Mouse (Mus musculus) lung, embryonic 16.5 days (tissue): ENCODE measurements around the gene Fer. TPM values are rescaled to one million over a fixed set of nuclear protein-coding genes. Genes with fewer than 3 reads are reported as not detected.

Experiments
- ATAC-seq: fragments of 200-750 bp; cut with Nextera tagmentation; 2 replicates; pipeline ENCODE4 v1.8.0; 2017; ENCODE audit warnings: low read depth, mild to moderate bottlenecking, moderate library complexity
- H3K27ac ChIP-seq: fragments of 300-500 bp; sonication (generic); 2 replicates; pipeline ENCODE4 v1.5.1; 2014; ENCODE audit warnings: mild to moderate bottlenecking, control low read depth, low read length
- H3K27me3 ChIP-seq: fragments of 300-500 bp; sonication (generic); 2 replicates; pipeline ENCODE4 v1.6.1; 2014; ENCODE audit warnings: low read depth, low read length, mixed read lengths; ENCODE audit not compliant: control insufficient read depth, insufficient read depth
- H3K36me3 ChIP-seq: fragments of 300-500 bp; sonication (generic); 2 replicates; pipeline ENCODE4 v1.6.1; 2014; ENCODE audit warnings: low read length; ENCODE audit not compliant: control insufficient read depth, insufficient read depth
- H3K4me1 ChIP-seq: fragments of 300-500 bp; sonication (generic); replicated peaks from 2 replicates; pipeline ENCODE4 v1.6.1; 2014; ENCODE audit warnings: low read length, mixed read lengths; ENCODE audit not compliant: control insufficient read depth, insufficient read depth
- H3K4me2 ChIP-seq: fragments of 300-500 bp; sonication (generic); 2 replicates; pipeline ENCODE4 v1.6.1; 2014; ENCODE audit warnings: low read depth, low read length, control low read depth
- H3K4me3 ChIP-seq: fragments of 300-500 bp; sonication (generic); 2 replicates; pipeline ENCODE4 v1.5.1; 2014; ENCODE audit warnings: mild to moderate bottlenecking, low read length, control low read depth
- H3K9ac ChIP-seq: fragments of 300-500 bp; sonication (generic); 2 replicates; pipeline ENCODE4 v1.6.1; 2014; ENCODE audit warnings: low read length, control low read depth
- H3K9me3 ChIP-seq: fragments of 300-500 bp; sonication (generic); 2 replicates; pipeline ENCODE4 v1.6.1; 2016; ENCODE audit warnings: low read length; ENCODE audit not compliant: control insufficient read depth
- WGBS: fragments of 180-500 bp; shearing (Covaris S2); extraction: QIAGEN DNeasy Blood & Tissue Kit; methylation state at CpG from one replicate; pipeline ENCODE4 v1.1.7; 2014; 5-methylcytosine and 5-hydroxymethylcytosine counted together
- polyA plus RNA-seq: library from polyadenylated mRNA; unstranded; fragments of >200 nt; fragmentation: Nextera tagmentation; extraction: Ambion mirVana; gene quantifications from 2 replicates; pipeline ENCODE4 v1.2.1, GENCODE M21; 2015

The Fer gene
- polyA plus RNA-seq, 1 experiment from 2014 or later, result 28.5 TPM

DNA sequence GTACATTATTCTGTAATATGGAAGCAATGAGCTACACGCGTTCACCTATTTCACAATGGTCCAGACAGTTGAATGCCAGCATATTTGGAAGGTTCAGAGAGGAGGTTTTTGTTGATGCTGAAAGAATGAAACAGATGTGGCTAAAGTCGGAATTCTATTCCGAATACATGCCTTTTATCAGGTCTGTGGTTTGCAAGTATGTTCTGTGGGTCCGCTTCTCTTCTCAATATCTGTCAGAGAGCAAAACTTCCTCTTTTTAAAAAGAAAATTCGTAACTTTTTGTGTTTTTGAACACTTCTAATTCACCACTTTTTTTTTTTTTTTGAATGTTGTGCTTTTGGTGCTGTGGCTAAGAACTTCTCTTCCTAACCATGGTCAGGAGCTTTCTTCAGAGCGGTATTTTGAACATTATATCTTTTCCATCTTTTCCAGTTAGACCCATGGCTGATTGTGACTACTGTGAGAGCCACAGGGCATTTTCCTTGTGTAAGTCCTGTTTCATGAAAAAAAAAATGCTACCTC is 5.8 kb upstream of the Fer start:
- Histone ChIP-seq H3K36me3 (no peaks in the 10 kb centered on the region), H3K9me3 (no peaks in the 10 kb centered on the region), H3K4me3 (no peak overlapping the region), H3K27me3 (no peaks in the 10 kb centered on the region), H3K4me2 (no peak overlapping the region), H3K9ac (no peak overlapping the region), H3K4me1 (peaks cover 4% of the 10 kb centered on the region; the same call in 1 of the 2 replicates), H3K27ac (no peak overlapping the region)
- WGBS, result 85% methylated on average over 7 of the region's 7 CpGs
- ATAC-seq, result no peak

GRCm38 (mm10) chr17:63860988-63861387 is 1.9 kb upstream of the Fer start:
- Histone ChIP-seq H3K27me3 (no peaks in the 10 kb centered on the region), H3K27ac (no peak overlapping the region), H3K9me3 (no peaks in the 10 kb centered on the region), H3K4me3 (no peak overlapping the region), H3K4me1 (peaks cover 10% of the 10 kb centered on the region), H3K36me3 (no peaks in the 10 kb centered on the region), H3K9ac (no peak overlapping the region; the same call in 1 of the 2 replicates), H3K4me2 (no peak overlapping the region)
- no peak for ATAC-seq
- 33% methylated on average over 4 of the region's 4 CpGs for WGBS

DNA sequence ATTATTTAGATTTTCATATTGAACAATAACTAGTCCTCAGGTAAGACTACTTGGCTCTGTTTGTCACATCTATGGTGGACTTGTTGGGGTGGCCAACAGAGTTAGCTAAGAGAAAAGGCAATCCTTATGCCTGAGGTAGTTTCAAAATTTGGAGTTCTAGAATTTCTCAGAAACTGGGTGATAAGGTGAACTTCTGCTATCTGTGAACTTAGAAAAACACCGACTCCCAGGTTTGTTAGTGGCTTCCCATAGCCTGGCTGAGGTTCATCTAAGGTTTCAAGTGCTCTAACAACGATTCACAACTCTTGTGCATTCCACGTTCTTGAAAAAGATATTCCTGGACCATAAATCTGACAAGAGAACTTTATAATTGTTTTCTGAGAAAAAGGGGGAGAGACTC is 463 bp upstream of the Fer start:
- no peak overlapping the region for H3K4me2 ChIP-seq

GRCm38 (mm10) chr17:63863647-63864149 is 836 bp downstream of the Fer start, which contains the start of gene A930002H24Rik:
Gene A930002H24Rik, minus strand, starts transcription at chr17:63863791.
- ATAC-seq, result peak; percentile 100
- Histone ChIP-seq H3K4me2 (peak within 1 kb of the TSS; percentile 97), H3K4me3 (peak within 1 kb of the TSS; percentile 92), H3K9me3 (no peaks in the 10 kb centered on the region), H3K27me3 (no peaks in the 10 kb centered on the region), H3K27ac (peak within 1 kb of the TSS; percentile 83), H3K4me1 (peaks cover 10% of the 10 kb centered on the region), H3K9ac (peak within 1 kb of the TSS; percentile 89), H3K36me3 (no peaks in the 10 kb centered on the region)
- WGBS, result under 1% methylated on average over 51 of the region's 55 CpGs

More for the DNA sequence above, 463 bp upstream of the Fer start:
- Histone ChIP-seq H3K9ac (no peak overlapping the region), H3K4me3 (no peak overlapping the region), H3K27me3 (no peaks in the 10 kb centered on the region), H3K9me3 (no peaks in the 10 kb centered on the region), H3K27ac (no peak overlapping the region), H3K36me3 (no peaks in the 10 kb centered on the region), H3K4me1 (peaks cover 10% of the 10 kb centered on the region)
- 45% methylated on average over 3 of the region's 3 CpGs for WGBS
- no peak for ATAC-seq

GRCm38 (mm10) chr17:63864171-63864571 is 1.3 kb downstream of the Fer start:
- ATAC-seq, result peak; percentile 74
- H3K4me2 ChIP-seq, result peak overlapping the region; percentile 92
- H3K9me3 ChIP-seq, result no peaks in the 10 kb centered on the region
- no peaks in the 10 kb centered on the region for H3K27me3 ChIP-seq
- peak overlapping the region; percentile 89 for H3K9ac ChIP-seq
- H3K36me3 ChIP-seq, result no peaks in the 10 kb centered on the region
- WGBS, result 0% methylated on average over 29 of the region's 48 CpGs
- H3K27ac ChIP-seq, result peak overlapping the region; percentile 83
- H3K4me3 ChIP-seq, result peak overlapping the region; percentile 92
- peaks cover 10% of the 10 kb centered on the region for H3K4me1 ChIP-seq

- ATAC-seq, result no peak
- Histone ChIP-seq H3K4me2 (no peak overlapping the region), H3K27ac (no peak overlapping the region), H3K4me1 (no peaks in the 10 kb centered on the region), H3K36me3 (no peaks in the 10 kb centered on the region), H3K27me3 (no peaks in the 10 kb centered on the region), H3K9ac (no peak overlapping the region), H3K4me3 (no peak overlapping the region), H3K9me3 (no peaks in the 10 kb centered on the region)
- WGBS, result 91% methylated on average over 7 of the region's 7 CpGs
Observed at GRCm38 (mm10) chr17:63871773-63872172, 8.9 kb downstream of the Fer start.

DNA sequence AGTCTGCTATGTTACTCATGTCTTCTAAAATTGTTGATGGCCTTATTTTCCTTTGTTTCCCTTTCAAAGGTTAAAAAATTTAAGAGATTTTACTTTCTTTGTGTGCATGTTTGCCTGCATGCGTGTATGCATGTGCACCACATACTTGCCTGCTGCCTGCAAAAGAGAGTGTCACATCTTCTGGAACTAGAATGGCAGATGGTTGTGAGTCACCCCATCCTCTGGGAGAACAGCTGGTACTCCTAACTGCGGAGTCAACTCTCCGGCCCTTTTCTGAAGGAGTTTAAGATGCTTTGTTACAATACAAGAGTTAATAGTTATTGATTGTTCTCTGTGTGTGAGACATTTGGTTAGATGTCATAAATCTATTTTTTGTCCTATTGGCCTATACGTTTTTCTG is 16.0 kb downstream of the Fer start:
- no peak for ATAC-seq
- no peaks in the 10 kb centered on the region for H3K27me3 ChIP-seq
- no peaks in the 10 kb centered on the region for H3K4me1 ChIP-seq
- H3K36me3 ChIP-seq, result no peaks in the 10 kb centered on the region
- H3K9me3 ChIP-seq, result no peaks in the 10 kb centered on the region
- WGBS, result 78% methylated on average over 4 of the region's 4 CpGs
- no peak overlapping the region for H3K9ac ChIP-seq
- H3K4me2 ChIP-seq, result no peak overlapping the region
- no peak overlapping the region for H3K4me3 ChIP-seq
- H3K27ac ChIP-seq, result no peak overlapping the region

GRCm38 (mm10) chr17:63880009-63880408 is 17.1 kb downstream of the Fer start:
- Histone ChIP-seq H3K27me3 (no peaks in the 10 kb centered on the region), H3K36me3 (no peaks in the 10 kb centered on the region), H3K4me1 (no peaks in the 10 kb centered on the region), H3K9me3 (no peaks in the 10 kb centered on the region), H3K9ac (no peak overlapping the region), H3K27ac (no peak overlapping the region), H3K4me2 (no peak overlapping the region), H3K4me3 (no peak overlapping the region)
- WGBS, result 71% methylated on average over 4 of the region's 4 CpGs
- no peak for ATAC-seq

GRCm38 (mm10) chr17:63886988-63887387 is 24.1 kb downstream of the Fer start:
- no peak overlapping the region for H3K4me2 ChIP-seq
- H3K27me3 ChIP-seq, result no peaks in the 10 kb centered on the region
- no peaks in the 10 kb centered on the region for H3K4me1 ChIP-seq
- H3K9me3 ChIP-seq, result no peaks in the 10 kb centered on the region
- no peaks in the 10 kb centered on the region for H3K36me3 ChIP-seq
- ATAC-seq, result no peak
- 97% methylated on average over 2 of the region's 2 CpGs for WGBS
- H3K9ac ChIP-seq, result no peak overlapping the region
- no peak overlapping the region for H3K27ac ChIP-seq
- H3K4me3 ChIP-seq, result no peak overlapping the region

- no peaks in the 10 kb centered on the region for H3K9me3 ChIP-seq
- H3K4me1 ChIP-seq, result no peaks in the 10 kb centered on the region
- no peak overlapping the region for H3K4me2 ChIP-seq
- H3K27me3 ChIP-seq, result no peaks in the 10 kb centered on the region
- no peak overlapping the region for H3K4me3 ChIP-seq
- H3K27ac ChIP-seq, result no peak overlapping the region
- no peak overlapping the region for H3K9ac ChIP-seq
- ATAC-seq, result no peak
- H3K36me3 ChIP-seq, result no peaks in the 10 kb centered on the region
Observed at GRCm38 (mm10) chr17:63890611-63891010, 27.7 kb downstream of the Fer start.
